Mouse (Mus musculus) intestine, embryonic 14.5 days (tissue): Measurements from ENCODE around the gene Pet117. TPM values are rescaled to one million over a fixed set of nuclear protein-coding genes. Genes with fewer than 3 reads are reported as not detected.

Experiments
- ATAC-seq: fragments of 200-750 bp; cut with Nextera tagmentation; replicated peaks from 2 replicates; pipeline ENCODE4 v1.8.0; 2017; ENCODE audit warnings: low read depth, moderate number of reproducible peaks, moderate TSS enrichment, moderate library complexity; ENCODE audit not compliant: low FRiP score, low TSS enrichment
- DNase-seq: peaks from one replicate; pipeline ENCODE4 v3.0.0-alpha.2; 2018; ENCODE audit warnings: low spot score
- H3K27ac ChIP-seq: fragments of 300-500 bp; sonication (generic); 2 replicates; pipeline ENCODE4 v1.5.1; 2014; ENCODE audit warnings: low read depth, mild to moderate bottlenecking, control low read depth
- H3K27me3 ChIP-seq: fragments of 300-500 bp; sonication (generic); replicated peaks from 2 replicates; pipeline ENCODE4 v1.6.1; 2014; ENCODE audit warnings: low read length, control low read depth; ENCODE audit not compliant: control insufficient read depth, insufficient read depth
- H3K36me3 ChIP-seq: fragments of 300-500 bp; sonication (generic); 2 replicates; pipeline ENCODE4 v1.6.1; 2014; ENCODE audit warnings: low read length, control low read depth; ENCODE audit not compliant: control insufficient read depth, insufficient read depth
- H3K4me1 ChIP-seq: fragments of 300-500 bp; sonication (generic); replicated peaks from 2 replicates; pipeline ENCODE4 v1.6.1; 2014; ENCODE audit warnings: low read length, control low read depth, mixed read lengths; ENCODE audit not compliant: control insufficient read depth, insufficient read depth
- H3K4me2 ChIP-seq: fragments of 300-500 bp; sonication (generic); 2 replicates; pipeline ENCODE4 v1.6.1; 2014; ENCODE audit warnings: low read length
- H3K4me3 ChIP-seq: fragments of 300-500 bp; sonication (generic); 2 replicates; pipeline ENCODE4 v1.5.1; 2014; ENCODE audit warnings: low read depth, low read length, control low read depth, mixed read lengths
- H3K9ac ChIP-seq: fragments of 300-500 bp; sonication (generic); 2 replicates; pipeline ENCODE4 v1.6.1; 2014; ENCODE audit warnings: mild to moderate bottlenecking, low read length
- H3K9me3 ChIP-seq: fragments of 300-500 bp; sonication (generic); 2 replicates; pipeline ENCODE4 v1.6.1; 2016; ENCODE audit warnings: low read length, control low read depth; ENCODE audit not compliant: control insufficient read depth
- WGBS: fragments of 180-500 bp; shearing (Covaris S2); extraction: QIAGEN DNeasy Blood & Tissue Kit; methylation state at CpG from one replicate; pipeline ENCODE4 v1.1.7; 2014; 5-methylcytosine and 5-hydroxymethylcytosine counted together
- polyA plus RNA-seq: library from polyadenylated mRNA; unstranded; fragments of >200 nt; fragmentation: Nextera tagmentation; extraction: Ambion mirVana; gene quantifications from 2 replicates; pipeline ENCODE4 v1.2.1, GENCODE M21; 2014

Gene Pet117
- polyA plus RNA-seq, 1 experiment from 2014 or later, result 2.2 TPM

GRCm38 (mm10) chr2:144371566-144371965 lies 2.8 kb downstream of the Pet117 start:
- peaks cover 3% of the 10 kb centered on the region; the same call in 1 of the 2 replicates for H3K4me1 ChIP-seq
- ATAC-seq, result no peak
- 90% methylated on average over 4 of the region's 4 CpGs for WGBS

GRCm38 (mm10) chr2:144373063-144373462 lies 4.3 kb downstream of the Pet117 start:
- Histone ChIP-seq H3K27ac (no peak overlapping the region), H3K4me2 (no peak overlapping the region), H3K9me3 (no peaks in the 10 kb centered on the region), H3K27me3 (no peaks in the 10 kb centered on the region), H3K4me3 (no peak overlapping the region), H3K4me1 (peaks cover 3% of the 10 kb centered on the region; the same call in 1 of the 2 replicates), H3K9ac (no peak overlapping the region), H3K36me3 (peaks cover 50% of the 10 kb centered on the region)
- no peak for ATAC-seq
- 88% methylated on average over 9 of the region's 9 CpGs for WGBS
- no peak for DNase-seq

More at GRCm38 (mm10) chr2:144371566-144371965, 2.8 kb downstream of the Pet117 start:
- H3K4me3 ChIP-seq, result no peak overlapping the region
- H3K27me3 ChIP-seq, result no peaks in the 10 kb centered on the region
- DNase-seq, result no peak
- H3K36me3 ChIP-seq, result peaks cover 37% of the 10 kb centered on the region
- H3K27ac ChIP-seq, result no peak overlapping the region
- H3K9me3 ChIP-seq, result no peaks in the 10 kb centered on the region
- no peak overlapping the region for H3K9ac ChIP-seq
- no peak overlapping the region for H3K4me2 ChIP-seq

DNA sequence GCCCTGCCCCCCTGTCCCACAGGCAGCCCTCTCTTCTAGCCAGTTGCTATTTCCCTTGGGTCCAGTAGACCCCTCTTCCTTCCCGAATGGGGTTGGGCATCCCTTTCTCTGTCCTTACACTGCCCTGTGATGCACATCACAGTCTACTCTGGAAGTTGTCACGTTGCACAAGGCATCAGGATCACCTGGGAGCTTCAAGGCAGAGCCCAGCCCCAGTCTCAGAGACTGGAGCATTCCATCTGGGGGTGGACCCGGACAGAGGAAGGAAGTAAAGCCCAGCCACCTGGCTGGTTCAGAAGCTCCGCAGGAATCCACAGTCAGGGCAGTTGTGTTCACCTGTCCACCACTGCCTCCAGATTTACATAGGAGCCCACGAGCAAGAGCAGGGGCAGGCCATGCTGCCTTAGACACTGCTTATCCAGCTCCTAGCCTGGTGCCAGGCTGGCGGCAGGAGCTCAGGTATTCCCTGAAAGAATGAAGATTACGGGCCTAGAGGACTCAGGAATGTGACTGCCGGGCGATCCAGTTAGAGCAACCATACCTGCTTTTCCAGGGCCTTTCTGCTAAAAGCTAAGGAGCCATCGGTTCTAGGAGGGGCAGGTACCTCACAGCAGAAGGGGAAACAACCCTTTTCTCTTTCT lies 6.4 kb downstream of the Pet117 start:
- 83% methylated on average over 10 of the region's 10 CpGs for WGBS
- Histone ChIP-seq H3K4me2 (no peak overlapping the region), H3K4me1 (peaks cover 2% of the 10 kb centered on the region; the same call in 1 of the 2 replicates), H3K9me3 (no peaks in the 10 kb centered on the region), H3K27ac (no peak overlapping the region), H3K9ac (no peak overlapping the region), H3K27me3 (no peaks in the 10 kb centered on the region), H3K36me3 (peaks cover 71% of the 10 kb centered on the region), H3K4me3 (no peak overlapping the region)
- no peak for ATAC-seq
- no peak for DNase-seq

DNA sequence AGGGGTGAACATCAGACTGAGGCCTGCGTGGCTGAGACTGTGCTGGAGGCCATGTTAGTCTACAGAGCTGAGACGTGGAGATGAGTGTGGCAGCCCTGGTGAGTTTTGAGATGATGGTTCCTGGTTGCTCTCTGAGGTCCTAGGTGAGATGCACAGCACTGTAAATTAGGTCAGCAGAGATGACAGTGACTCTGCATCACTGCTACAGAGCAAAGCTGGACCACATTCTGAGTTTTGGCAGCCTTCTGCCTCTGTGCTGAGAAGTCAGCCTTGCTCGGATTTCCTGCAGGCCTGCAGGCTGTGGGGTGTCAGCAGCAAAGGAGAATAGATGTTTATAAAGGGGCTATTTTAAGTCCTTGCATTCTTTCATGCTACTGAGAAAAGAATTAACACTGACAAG lies 12.5 kb downstream of the Pet117 start:
- Histone ChIP-seq H3K9me3 (no peaks in the 10 kb centered on the region), H3K27ac (no peak overlapping the region), H3K4me2 (no peak overlapping the region), H3K9ac (no peak overlapping the region), H3K4me3 (no peak overlapping the region), H3K27me3 (no peaks in the 10 kb centered on the region), H3K36me3 (peaks cover 91% of the 10 kb centered on the region), H3K4me1 (no peaks in the 10 kb centered on the region)
- ATAC-seq (no peak), DNase-seq (no peak)
- WGBS, result 83% methylated on average over 3 of the region's 3 CpGs

DNA sequence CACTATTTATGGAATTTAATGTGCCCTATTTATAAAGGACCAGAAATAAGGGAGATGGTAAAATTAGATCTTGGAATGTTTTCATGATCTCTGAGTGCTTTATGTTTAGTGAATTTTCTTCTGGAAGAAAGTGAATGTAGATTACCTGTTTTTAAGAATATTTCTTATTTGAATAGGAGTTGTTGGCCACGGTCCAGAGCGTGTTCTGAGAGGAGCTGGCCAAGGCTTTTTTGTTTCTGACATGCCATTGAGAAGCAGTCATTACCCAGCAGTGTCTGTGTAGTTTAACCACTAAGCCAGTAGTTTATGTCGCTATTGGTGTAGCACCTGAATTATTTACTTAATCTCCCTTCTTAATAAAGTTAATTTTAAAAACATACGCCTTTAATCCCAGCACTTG lies 12.9 kb downstream of the Pet117 start:
- H3K9me3 ChIP-seq, result no peaks in the 10 kb centered on the region
- H3K27ac ChIP-seq, result no peak overlapping the region
- ATAC-seq (no peak), DNase-seq (no peak)
- H3K4me1 ChIP-seq, result no peaks in the 10 kb centered on the region
- H3K4me3 ChIP-seq, result no peak overlapping the region
- H3K27me3 ChIP-seq, result no peaks in the 10 kb centered on the region
- 92% methylated on average over 4 of the region's 4 CpGs for WGBS
- peaks cover 88% of the 10 kb centered on the region for H3K36me3 ChIP-seq
- no peak overlapping the region for H3K4me2 ChIP-seq
- H3K9ac ChIP-seq, result no peak overlapping the region

- Histone ChIP-seq H3K4me3 (no peak overlapping the region), H3K9ac (no peak overlapping the region), H3K4me2 (no peak overlapping the region), H3K4me1 (no peaks in the 10 kb centered on the region), H3K27ac (no peak overlapping the region), H3K27me3 (no peaks in the 10 kb centered on the region), H3K9me3 (no peaks in the 10 kb centered on the region), H3K36me3 (peaks cover 82% of the 10 kb centered on the region)
- no peak for ATAC-seq
- no peak for DNase-seq
- WGBS, result 80% methylated on average over 7 of the region's 7 CpGs
Observed at GRCm38 (mm10) chr2:144382624-144383138, 13.9 kb downstream of the Pet117 start.

- Histone ChIP-seq H3K4me3 (no peak overlapping the region), H3K4me2 (no peak overlapping the region), H3K27me3 (no peaks in the 10 kb centered on the region), H3K4me1 (no peaks in the 10 kb centered on the region), H3K9ac (no peak overlapping the region), H3K9me3 (peaks cover 2% of the 10 kb centered on the region; the same call in 1 of the 2 replicates), H3K27ac (no peak overlapping the region), H3K36me3 (peaks cover 74% of the 10 kb centered on the region)
- DNase-seq (no peak), ATAC-seq (no peak)
- 65% methylated on average over 2 of the region's 2 CpGs for WGBS
Observed at GRCm38 (mm10) chr2:144386296-144386695, 17.5 kb downstream of the Pet117 start.

DNA sequence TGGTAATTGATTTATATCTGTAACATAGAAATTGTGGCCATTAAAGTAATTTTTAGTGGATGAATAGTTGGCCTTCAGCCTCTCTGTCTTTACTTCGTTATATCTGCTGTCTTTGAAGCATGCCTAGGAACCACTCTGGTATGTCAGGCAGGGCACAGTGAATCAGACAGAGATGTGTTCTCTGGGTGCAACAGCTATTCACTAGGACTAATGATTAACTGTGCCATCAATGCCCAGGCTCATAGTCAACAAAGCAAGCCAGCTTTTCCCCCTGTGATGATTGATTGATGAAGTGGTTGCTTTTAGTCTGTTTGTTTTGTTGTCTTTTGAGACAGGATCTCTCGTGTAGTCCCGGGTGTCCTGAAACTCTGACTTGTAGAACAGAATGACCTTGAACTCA lies 19.6 kb downstream of the Pet117 start:
- H3K27me3 ChIP-seq, result no peaks in the 10 kb centered on the region
- H3K9ac ChIP-seq, result no peak overlapping the region
- ATAC-seq, result no peak
- H3K27ac ChIP-seq, result no peak overlapping the region
- no peak overlapping the region for H3K4me3 ChIP-seq
- DNase-seq, result no peak
- WGBS, result 75% methylated on average over 3 of the region's 3 CpGs
- H3K4me1 ChIP-seq, result no peaks in the 10 kb centered on the region
- no peak overlapping the region for H3K4me2 ChIP-seq
- peaks cover 66% of the 10 kb centered on the region for H3K36me3 ChIP-seq
- H3K9me3 ChIP-seq, result peaks cover 2% of the 10 kb centered on the region; the same call in 1 of the 2 replicates

- DNase-seq, result no peak
- peaks cover 88% of the 10 kb centered on the region for H3K36me3 ChIP-seq
- 89% methylated on average over 4 of the region's 4 CpGs for WGBS
- H3K9ac ChIP-seq, result no peak overlapping the region
- no peak overlapping the region for H3K27ac ChIP-seq
- H3K27me3 ChIP-seq, result no peaks in the 10 kb centered on the region
- no peaks in the 10 kb centered on the region for H3K9me3 ChIP-seq
- H3K4me1 ChIP-seq, result no peaks in the 10 kb centered on the region
- ATAC-seq, result no peak
- no peak overlapping the region for H3K4me2 ChIP-seq
- no peak overlapping the region for H3K4me3 ChIP-seq
Observed at GRCm38 (mm10) chr2:144399531-144399930, 30.7 kb downstream of the Pet117 start.
